Mouse (Mus musculus) kidney, embryonic 14.5 days (tissue): ENCODE results near the gene Snrnp35. TPM values are rescaled to one million over a fixed set of nuclear protein-coding genes. Genes with fewer than 3 reads are reported as not detected.
A peak's percentile ranks its signal among the peaks of the same experiment; 100 is the strongest.

Experiments used
- ATAC-seq: fragments of 200-750 bp; cut with Nextera tagmentation; 2 replicates; pipeline ENCODE4 v1.8.0; 2017; ENCODE audit warnings: moderate number of reproducible peaks, mild to moderate bottlenecking, moderate TSS enrichment, moderate library complexity; ENCODE audit not compliant: low FRiP score, low TSS enrichment
- H3K27ac ChIP-seq: fragments of 300-500 bp; sonication (generic); 2 replicates; pipeline ENCODE4 v1.5.1; 2014; ENCODE audit warnings: low read depth, mild to moderate bottlenecking, low read length, moderate library complexity, mixed read lengths
- H3K27me3 ChIP-seq: fragments of 300-500 bp; sonication (generic); 2 replicates; pipeline ENCODE4 v1.6.1; 2014; ENCODE audit warnings: mild to moderate bottlenecking, low read length; ENCODE audit not compliant: control insufficient read depth, insufficient read depth
- H3K36me3 ChIP-seq: fragments of 300-500 bp; sonication (generic); 2 replicates; pipeline ENCODE4 v1.6.1; 2014; ENCODE audit warnings: low read length, mixed read lengths; ENCODE audit not compliant: control insufficient read depth, insufficient read depth
- H3K4me1 ChIP-seq: fragments of 300-500 bp; sonication (generic); 2 replicates; pipeline ENCODE4 v1.6.1; 2014; ENCODE audit warnings: low read length, mixed read lengths; ENCODE audit not compliant: control insufficient read depth, insufficient read depth
- H3K4me2 ChIP-seq: fragments of 300-500 bp; sonication (generic); replicated peaks from 2 replicates; pipeline ENCODE4 v1.6.1; 2014; ENCODE audit warnings: low read depth, mild to moderate bottlenecking, low read length
- H3K4me3 ChIP-seq: fragments of 300-500 bp; sonication (generic); 2 replicates; pipeline ENCODE4 v1.5.1; 2014; ENCODE audit warnings: mild to moderate bottlenecking, low read length
- H3K9ac ChIP-seq: fragments of 300-500 bp; sonication (generic); 2 replicates; pipeline ENCODE4 v1.6.1; 2014; ENCODE audit warnings: low read depth, mild to moderate bottlenecking, low read length, moderate library complexity
- H3K9me3 ChIP-seq: fragments of 300-500 bp; sonication (generic); 2 replicates; pipeline ENCODE4 v1.6.1; 2016; ENCODE audit warnings: low read length; ENCODE audit not compliant: control insufficient read depth
- WGBS: fragments of 180-500 bp; shearing (Covaris S2); extraction: QIAGEN DNeasy Blood & Tissue Kit; methylation state at CpG from one replicate; pipeline ENCODE4 v1.1.7; 2014; 5-methylcytosine and 5-hydroxymethylcytosine counted together
- polyA plus RNA-seq: library from polyadenylated mRNA; unstranded; fragments of >200 nt; fragmentation: Nextera tagmentation; extraction: Ambion mirVana; gene quantifications from 2 replicates; pipeline ENCODE4 v1.2.1, GENCODE M21; 2014

Gene Snrnp35
- polyA plus RNA-seq, 1 experiment from 2014 or later: 12.8 TPM

- H3K27me3 ChIP-seq: no peaks in the 10 kb centered on the region
- peaks cover 19% of the 10 kb centered on the region for H3K4me1 ChIP-seq
- no peak overlapping the region for H3K4me2 ChIP-seq
- peaks cover 12% of the 10 kb centered on the region; the same call in 1 of the 2 replicates for H3K36me3 ChIP-seq
- H3K9me3 ChIP-seq: 0 out of 2 replicates have a peak, but pooled peaks cover 3% of the 10 kb centered on the region
- H3K9ac ChIP-seq: no peak overlapping the region
- no peak overlapping the region for H3K4me3 ChIP-seq
- no peak overlapping the region for H3K27ac ChIP-seq
- whole genome bisulfite sequencing: 90% methylated on average over 5 of the region's 5 CpGs
- ATAC-seq: no peak
Measured at GRCm38 (mm10) chr5:124524943-124525342, 42.0 kb downstream of the Snrnp35 start.

GRCm38 (mm10) chr5:124528351-124528750 is 45.4 kb downstream of the Snrnp35 start:
- Histone ChIP-seq H3K4me2 (peak overlapping the region; percentile 88), H3K27me3 (no peaks in the 10 kb centered on the region), H3K9me3 (no peaks in the 10 kb centered on the region), H3K36me3 (no peaks in the 10 kb centered on the region; the same call in 1 of the 2 replicates), H3K4me1 (peaks cover 37% of the 10 kb centered on the region), H3K4me3 (peak overlapping the region; percentile 84; the same call in 1 of the 2 replicates), H3K9ac (peak overlapping the region; percentile 50), H3K27ac (peak overlapping the region; percentile 65; the same call in 1 of the 2 replicates)
- WGBS: 62% methylated on average over 4 of the region's 4 CpGs
- no peak for ATAC-seq

- H3K27me3 ChIP-seq: no peaks in the 10 kb centered on the region
- H3K4me3 ChIP-seq: peak overlapping the region; percentile 84
- peak overlapping the region; percentile 65; the same call in 1 of the 2 replicates for H3K27ac ChIP-seq
- H3K36me3 ChIP-seq: no peaks in the 10 kb centered on the region; the same call in 1 of the 2 replicates
- 23% methylated on average over 9 of the region's 9 CpGs for WGBS
- peak overlapping the region; percentile 88 for H3K4me2 ChIP-seq
- peak overlapping the region; percentile 50 for H3K9ac ChIP-seq
- H3K9me3 ChIP-seq: no peaks in the 10 kb centered on the region
- no peak for ATAC-seq
- peaks cover 37% of the 10 kb centered on the region for H3K4me1 ChIP-seq
Measured at GRCm38 (mm10) chr5:124528791-124529190, 45.9 kb downstream of the Snrnp35 start.

GRCm38 (mm10) chr5:124529191-124529651 is 46.3 kb downstream of the Snrnp35 start:
- Histone ChIP-seq H3K27me3 (no peaks in the 10 kb centered on the region), H3K36me3 (no peaks in the 10 kb centered on the region; the same call in 1 of the 2 replicates), H3K4me3 (peak overlapping the region; percentile 84), H3K9ac (peak overlapping the region; percentile 50; the same call in 1 of the 2 replicates), H3K27ac (peak overlapping the region; percentile 65; the same call in 1 of the 2 replicates), H3K4me2 (peak overlapping the region; percentile 88), H3K4me1 (peaks cover 37% of the 10 kb centered on the region), H3K9me3 (no peaks in the 10 kb centered on the region)
- 11% methylated on average over 8 of the region's 8 CpGs for WGBS
- 0 out of 2 replicates have a peak, but pooled peaks have one; percentile 2 for ATAC-seq

- Histone ChIP-seq H3K4me1 (peaks cover 37% of the 10 kb centered on the region), H3K4me2 (peak overlapping the region; percentile 88), H3K27me3 (no peaks in the 10 kb centered on the region), H3K36me3 (no peaks in the 10 kb centered on the region; the same call in 1 of the 2 replicates), H3K27ac (peak overlapping the region; percentile 65; the same call in 1 of the 2 replicates), H3K9ac (peak overlapping the region; percentile 50; the same call in 1 of the 2 replicates), H3K9me3 (no peaks in the 10 kb centered on the region), H3K4me3 (peak overlapping the region; percentile 84)
- WGBS: 42% methylated on average over 8 of the region's 8 CpGs
- ATAC-seq: no peak
Measured at GRCm38 (mm10) chr5:124529697-124530096, 46.8 kb downstream of the Snrnp35 start.

- Histone ChIP-seq H3K9me3 (no peaks in the 10 kb centered on the region), H3K27ac (peak within 1 kb of the TSS; percentile 81), H3K9ac (peak within 1 kb of the TSS; percentile 82), H3K4me3 (peak within 1 kb of the TSS; percentile 84), H3K36me3 (no peaks in the 10 kb centered on the region), H3K4me2 (peak within 1 kb of the TSS; percentile 88), H3K27me3 (no peaks in the 10 kb centered on the region), H3K4me1 (peaks cover 37% of the 10 kb centered on the region)
- ATAC-seq: peak; percentile 88
- under 1% methylated on average over 81 of the region's 96 CpGs for WGBS
Measured at GRCm38 (mm10) chr5:124530655-124531582, 48.0 kb downstream of the Snrnp35 start, which contains the start of gene Rilpl1. Rilpl1 (minus strand) TSS chr5:124531391.

- Histone ChIP-seq H3K4me2 (peak overlapping the region; percentile 88), H3K9me3 (no peaks in the 10 kb centered on the region), H3K27me3 (no peaks in the 10 kb centered on the region), H3K27ac (peak overlapping the region; percentile 81), H3K4me1 (peaks cover 39% of the 10 kb centered on the region), H3K36me3 (no peaks in the 10 kb centered on the region), H3K9ac (peak overlapping the region; percentile 82), H3K4me3 (peak overlapping the region; percentile 84)
- WGBS: 11% methylated on average over 14 of the region's 14 CpGs
- ATAC-seq: no peak; the same call in 1 of the 2 replicates
Measured at GRCm38 (mm10) chr5:124531583-124531930, 48.6 kb downstream of the Snrnp35 start.

GRCm38 (mm10) chr5:124532451-124532850 is 49.5 kb downstream of the Snrnp35 start:
- WGBS: 35% methylated on average over 7 of the region's 7 CpGs
- no peak for ATAC-seq
- Histone ChIP-seq H3K9ac (no peak overlapping the region), H3K4me1 (peaks cover 43% of the 10 kb centered on the region), H3K4me2 (no peak overlapping the region), H3K9me3 (no peaks in the 10 kb centered on the region), H3K27me3 (no peaks in the 10 kb centered on the region), H3K27ac (peak overlapping the region; percentile 81; the same call in 1 of the 2 replicates), H3K4me3 (no peak overlapping the region), H3K36me3 (no peaks in the 10 kb centered on the region)
